Mouse (Mus musculus): ENCODE results near the gene Robo1. TPM values are rescaled to one million over a fixed set of nuclear protein-coding genes. Genes with fewer than 3 reads are reported as not detected.

Gene Robo1
- polyA plus RNA-seq, 1 experiment from 2014 or later = 44.5 TPM

GRCm38 (mm10) chr16:72963782-72964181 is 655.7 kb downstream of the Robo1 start:
- no peak overlapping the region for H3K4me3 ChIP-seq
- peaks cover 3% of the 10 kb centered on the region; the same call in 1 of the 2 replicates for H3K4me1 ChIP-seq
- DNase-seq (ENCODE audit: low spot score) = no peak
- H3K36me3 ChIP-seq (replicated peaks) = peaks cover 20% of the 10 kb centered on the region
- H3K27me3 ChIP-seq (replicated peaks; ENCODE audit: low read depth, poor library complexity, severe bottlenecking) = no peaks in the 10 kb centered on the region
- peaks cover 6% of the 10 kb centered on the region; the same call in 1 of the 2 replicates for H3K9me3 ChIP-seq
- H3K27ac ChIP-seq (replicated peaks) = no peak overlapping the region
- WGBS = 95% methylated on average over 3 of the region's 3 CpGs

- Histone ChIP-seq H3K4me1 (peaks cover 9% of the 10 kb centered on the region), H3K27me3 (replicated peaks; ENCODE audit: low read depth, poor library complexity, severe bottlenecking) (no peaks in the 10 kb centered on the region), H3K27ac (replicated peaks) (no peak overlapping the region), H3K36me3 (replicated peaks) (peaks cover 33% of the 10 kb centered on the region), H3K4me3 (no peak overlapping the region), H3K9me3 (peaks cover 6% of the 10 kb centered on the region; the same call in 1 of the 2 replicates)
- DNase-seq (ENCODE audit: low spot score) = no peak
- 88% methylated on average over 7 of the region's 7 CpGs for WGBS
These were observed 659.4 kb downstream of the Robo1 start for GRCm38 (mm10) chr16:72967509-72967908.

GRCm38 (mm10) chr16:72969990-72970389 is 661.9 kb downstream of the Robo1 start:
- H3K4me3 ChIP-seq = no peak overlapping the region
- H3K36me3 ChIP-seq (replicated peaks) = peaks cover 34% of the 10 kb centered on the region
- H3K9me3 ChIP-seq = no peaks in the 10 kb centered on the region
- 64% methylated on average over 7 of the region's 7 CpGs for WGBS
- H3K4me1 ChIP-seq = peaks cover 9% of the 10 kb centered on the region
- H3K27ac ChIP-seq (replicated peaks) = peak overlapping the region; percentile 61
- DNase-seq (ENCODE audit: low spot score) = peak; percentile 47
- no peaks in the 10 kb centered on the region for H3K27me3 ChIP-seq (replicated peaks; ENCODE audit: low read depth, poor library complexity, severe bottlenecking)

GRCm38 (mm10) chr16:72973685-72974084 is 665.6 kb downstream of the Robo1 start:
- no peak for DNase-seq (ENCODE audit: low spot score)
- no peaks in the 10 kb centered on the region for H3K27me3 ChIP-seq (replicated peaks; ENCODE audit: low read depth, poor library complexity, severe bottlenecking)
- peaks cover 20% of the 10 kb centered on the region for H3K4me1 ChIP-seq
- H3K4me3 ChIP-seq = no peak overlapping the region
- H3K9me3 ChIP-seq = no peaks in the 10 kb centered on the region
- H3K36me3 ChIP-seq (replicated peaks) = peaks cover 46% of the 10 kb centered on the region
- 93% methylated on average over 6 of the region's 6 CpGs for whole genome bisulfite sequencing
- H3K27ac ChIP-seq (replicated peaks) = no peak overlapping the region

DNA sequence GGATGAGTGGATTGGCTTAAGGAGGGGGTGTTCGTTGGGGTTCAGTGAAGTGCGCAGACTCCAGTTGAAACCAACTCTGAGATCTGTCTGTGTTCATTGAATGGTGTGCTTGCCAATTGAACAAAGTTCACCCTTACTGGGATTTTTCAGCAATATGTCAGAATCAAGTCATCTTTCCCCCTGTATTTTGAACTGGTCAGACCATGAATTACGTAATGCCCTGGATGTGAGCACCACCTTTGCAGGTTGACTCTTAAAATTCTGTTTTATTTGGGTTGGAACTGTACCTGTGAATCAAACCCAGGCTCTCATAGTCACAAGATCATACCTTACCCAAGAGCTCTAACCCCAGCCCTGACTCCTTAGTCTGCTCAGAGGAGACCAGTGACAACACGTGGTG is 666.6 kb downstream of the Robo1 start:
- H3K27me3 ChIP-seq (replicated peaks; ENCODE audit: low read depth, poor library complexity, severe bottlenecking) = no peaks in the 10 kb centered on the region
- peaks cover 42% of the 10 kb centered on the region for H3K36me3 ChIP-seq (replicated peaks)
- WGBS = 91% methylated on average over 4 of the region's 4 CpGs
- H3K27ac ChIP-seq (replicated peaks) = no peak overlapping the region
- peaks cover 20% of the 10 kb centered on the region for H3K4me1 ChIP-seq
- H3K4me3 ChIP-seq = no peak overlapping the region
- DNase-seq (ENCODE audit: low spot score) = no peak
- no peaks in the 10 kb centered on the region for H3K9me3 ChIP-seq

DNA sequence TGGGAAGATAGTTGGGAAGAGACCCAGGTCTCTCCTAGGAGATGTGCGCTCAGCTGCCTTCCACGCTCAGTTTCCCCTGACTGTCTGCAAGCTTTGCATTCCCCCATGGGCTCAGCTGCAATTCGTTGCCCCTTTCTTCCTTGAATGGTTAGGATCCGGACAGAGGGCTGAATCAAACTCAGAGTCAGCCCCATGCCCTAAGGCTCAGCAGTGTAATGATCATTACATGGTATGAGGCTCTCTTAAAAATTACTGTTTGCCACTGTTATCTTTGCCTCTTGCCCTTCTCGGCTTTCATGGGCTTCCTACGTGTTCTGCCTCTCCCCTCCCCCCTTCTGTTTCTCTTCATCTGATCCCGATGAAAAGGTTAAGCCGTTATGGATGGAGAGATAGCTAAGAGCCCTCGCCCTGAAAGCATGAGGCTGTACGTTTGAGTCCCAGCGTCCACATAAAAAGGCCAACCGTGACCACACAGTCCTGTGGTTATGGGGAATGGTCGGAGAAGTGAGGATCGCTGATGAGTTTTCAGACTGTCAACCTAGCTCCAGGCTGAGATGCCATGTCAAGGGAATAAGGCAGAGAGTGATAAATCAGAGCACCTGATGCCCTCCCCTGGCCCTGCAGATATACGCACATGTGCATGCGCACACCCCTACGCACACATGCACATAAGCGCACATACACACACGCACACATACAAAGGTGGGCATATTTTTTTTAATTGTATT is 668.9 kb downstream of the Robo1 start:
- H3K27me3 ChIP-seq (replicated peaks; ENCODE audit: low read depth, poor library complexity, severe bottlenecking) = no peaks in the 10 kb centered on the region
- no peak for DNase-seq (ENCODE audit: low spot score)
- H3K4me3 ChIP-seq = no peak overlapping the region
- peak overlapping the region; percentile 40 for H3K27ac ChIP-seq (replicated peaks)
- 58% methylated on average over 19 of the region's 19 CpGs for WGBS
- no peaks in the 10 kb centered on the region for H3K9me3 ChIP-seq
- H3K36me3 ChIP-seq (replicated peaks) = peaks cover 27% of the 10 kb centered on the region
- H3K4me1 ChIP-seq = peaks cover 12% of the 10 kb centered on the region

- Histone ChIP-seq H3K4me1 (peaks cover 12% of the 10 kb centered on the region), H3K27ac (replicated peaks) (no peak overlapping the region), H3K27me3 (replicated peaks; ENCODE audit: low read depth, poor library complexity, severe bottlenecking) (no peaks in the 10 kb centered on the region), H3K4me3 (no peak overlapping the region), H3K9me3 (no peaks in the 10 kb centered on the region), H3K36me3 (replicated peaks) (peaks cover 24% of the 10 kb centered on the region)
- DNase-seq (ENCODE audit: low spot score) = peak; percentile 81
- 34% methylated on average over 8 of the region's 8 CpGs for WGBS
These were observed 671.5 kb downstream of the Robo1 start for GRCm38 (mm10) chr16:72979407-72980219.

DNA sequence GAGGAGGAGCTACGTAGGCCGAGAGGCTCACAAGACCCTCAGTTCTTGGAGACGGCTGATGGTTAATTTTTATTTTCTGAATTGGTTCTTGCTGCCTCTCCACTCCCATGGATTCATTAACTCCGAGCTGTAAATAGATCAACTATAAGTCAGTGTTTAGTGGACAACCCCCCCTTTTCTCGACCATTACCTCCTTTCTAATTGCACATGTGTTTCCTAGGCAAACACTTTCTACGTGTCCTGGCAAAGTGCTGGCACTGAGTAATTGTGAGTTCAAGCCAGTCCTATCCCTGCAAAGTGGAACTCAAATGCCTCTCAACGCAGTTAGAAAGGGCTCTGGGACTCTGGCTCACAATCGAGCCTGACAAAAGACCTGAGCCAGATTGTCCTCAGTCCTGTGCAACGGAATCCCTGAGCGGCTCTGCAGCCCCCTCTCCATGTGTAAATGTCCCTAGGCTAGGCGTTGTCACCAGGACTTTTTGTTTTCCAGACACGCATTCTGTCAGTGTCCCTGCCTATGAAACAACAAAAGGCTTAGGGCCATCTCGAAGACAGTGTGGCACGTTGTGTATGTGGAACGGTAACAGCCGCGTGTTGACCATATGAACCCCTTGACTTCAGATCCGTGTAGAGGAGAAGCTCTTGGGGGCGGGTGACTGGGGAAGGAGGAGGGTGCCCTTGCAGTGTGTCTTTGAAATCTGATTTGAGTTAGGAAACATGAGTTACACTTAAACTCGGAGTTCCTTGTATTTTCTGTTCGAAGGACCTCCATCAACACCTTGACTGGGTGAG is 682.5 kb downstream of the Robo1 start:
- DNase-seq (ENCODE audit: low spot score) = no peak
- no peak overlapping the region for H3K4me3 ChIP-seq
- H3K36me3 ChIP-seq (replicated peaks) = peaks cover 38% of the 10 kb centered on the region
- 89% methylated on average over 21 of the region's 21 CpGs for WGBS
- no peaks in the 10 kb centered on the region for H3K9me3 ChIP-seq
- no peaks in the 10 kb centered on the region for H3K27me3 ChIP-seq (replicated peaks; ENCODE audit: low read depth, poor library complexity, severe bottlenecking)
- H3K27ac ChIP-seq (replicated peaks) = no peak overlapping the region
- no peaks in the 10 kb centered on the region for H3K4me1 ChIP-seq

DNA sequence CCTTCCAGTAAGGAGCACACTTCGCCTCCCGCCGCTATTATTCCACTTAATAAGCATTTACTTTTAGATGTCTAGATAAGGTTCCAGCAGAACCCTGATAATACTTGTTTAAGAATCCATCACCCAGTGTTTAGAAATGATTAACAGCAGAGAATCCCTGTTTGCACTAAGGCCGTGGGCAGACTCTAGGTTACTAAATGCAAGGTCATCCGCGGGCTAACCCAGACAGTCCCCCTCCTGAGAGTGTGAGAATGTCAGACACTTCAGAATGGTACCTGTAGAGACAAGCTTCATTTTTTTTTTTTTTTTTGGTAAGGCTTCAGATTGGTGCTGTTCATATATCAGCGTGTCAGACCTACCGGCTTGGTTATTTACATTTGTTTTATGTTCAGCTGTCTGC is 685.1 kb downstream of the Robo1 start:
- DNase-seq (ENCODE audit: low spot score) = no peak
- 81% methylated on average over 8 of the region's 8 CpGs for WGBS
- Histone ChIP-seq H3K9me3 (no peaks in the 10 kb centered on the region), H3K4me1 (no peaks in the 10 kb centered on the region), H3K36me3 (replicated peaks) (peaks cover 33% of the 10 kb centered on the region), H3K27ac (replicated peaks) (no peak overlapping the region), H3K4me3 (no peak overlapping the region), H3K27me3 (replicated peaks; ENCODE audit: low read depth, poor library complexity, severe bottlenecking) (no peaks in the 10 kb centered on the region)

- H3K36me3 ChIP-seq (replicated peaks) = peaks cover 34% of the 10 kb centered on the region
- no peaks in the 10 kb centered on the region for H3K27me3 ChIP-seq (replicated peaks; ENCODE audit: low read depth, poor library complexity, severe bottlenecking)
- H3K27ac ChIP-seq (replicated peaks) = no peak overlapping the region
- no peaks in the 10 kb centered on the region for H3K9me3 ChIP-seq
- 90% methylated on average over 10 of the region's 10 CpGs for WGBS
- no peaks in the 10 kb centered on the region for H3K4me1 ChIP-seq
- H3K4me3 ChIP-seq = no peak overlapping the region
- DNase-seq (ENCODE audit: low spot score) = no peak
These were observed 685.5 kb downstream of the Robo1 start for GRCm38 (mm10) chr16:72993594-72993993.

DNA sequence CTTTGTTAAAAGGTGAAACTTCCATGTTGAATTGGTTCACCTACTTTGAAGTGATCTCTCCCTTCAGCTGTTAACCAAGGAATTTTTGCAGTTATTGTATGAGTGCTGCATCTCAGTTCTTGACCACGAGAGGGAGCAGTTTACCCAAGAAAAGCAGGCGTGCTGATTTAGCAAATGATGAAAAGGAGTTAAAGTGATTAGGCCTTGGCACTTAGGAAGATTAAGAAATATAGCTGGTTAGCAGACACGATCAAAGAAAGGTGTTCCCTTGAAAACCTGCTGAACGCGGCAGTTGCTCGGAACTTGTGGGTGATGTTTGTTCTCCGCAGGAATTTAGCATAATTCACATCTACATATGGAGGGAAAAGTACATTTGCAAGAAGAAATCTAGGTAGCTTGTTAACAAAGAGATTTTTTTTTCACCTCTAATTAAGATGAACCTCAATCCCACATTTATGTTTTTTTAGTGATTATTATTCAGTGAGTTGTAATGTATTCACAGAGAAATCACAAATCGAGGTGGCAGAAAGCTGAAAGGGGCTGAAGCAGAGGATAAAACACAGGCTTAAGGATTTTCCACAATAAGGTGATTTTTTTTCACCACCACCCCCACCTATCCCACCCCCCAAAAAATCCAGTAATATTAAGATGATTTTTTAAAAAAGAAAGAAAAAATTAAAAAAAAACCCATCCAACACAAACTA is 687.3 kb downstream of the Robo1 start:
- Histone ChIP-seq H3K27ac (replicated peaks) (no peak overlapping the region), H3K36me3 (replicated peaks) (peaks cover 26% of the 10 kb centered on the region)
- WGBS = 47% methylated on average over 8 of the region's 8 CpGs

More for the DNA sequence above, 687.3 kb downstream of the Robo1 start:
- DNase-seq (ENCODE audit: low spot score) = peak; percentile 59
- no peaks in the 10 kb centered on the region for H3K4me1 ChIP-seq
- H3K4me3 ChIP-seq = no peak overlapping the region
- no peaks in the 10 kb centered on the region for H3K9me3 ChIP-seq
- H3K27me3 ChIP-seq (replicated peaks; ENCODE audit: low read depth, poor library complexity, severe bottlenecking) = no peaks in the 10 kb centered on the region
